Mouse (Mus musculus): ENCODE measurements around the gene Morc2a.
A peak's percentile ranks its signal among the peaks of the same experiment; 100 is the strongest.

Morc2a gene

GRCm38 (mm10) chr11:3684232-3684631 is 35.2 kb downstream of the Morc2a start:
- DNase-seq (ENCODE audit: low spot score in 2 of 2) = no peak

DNA sequence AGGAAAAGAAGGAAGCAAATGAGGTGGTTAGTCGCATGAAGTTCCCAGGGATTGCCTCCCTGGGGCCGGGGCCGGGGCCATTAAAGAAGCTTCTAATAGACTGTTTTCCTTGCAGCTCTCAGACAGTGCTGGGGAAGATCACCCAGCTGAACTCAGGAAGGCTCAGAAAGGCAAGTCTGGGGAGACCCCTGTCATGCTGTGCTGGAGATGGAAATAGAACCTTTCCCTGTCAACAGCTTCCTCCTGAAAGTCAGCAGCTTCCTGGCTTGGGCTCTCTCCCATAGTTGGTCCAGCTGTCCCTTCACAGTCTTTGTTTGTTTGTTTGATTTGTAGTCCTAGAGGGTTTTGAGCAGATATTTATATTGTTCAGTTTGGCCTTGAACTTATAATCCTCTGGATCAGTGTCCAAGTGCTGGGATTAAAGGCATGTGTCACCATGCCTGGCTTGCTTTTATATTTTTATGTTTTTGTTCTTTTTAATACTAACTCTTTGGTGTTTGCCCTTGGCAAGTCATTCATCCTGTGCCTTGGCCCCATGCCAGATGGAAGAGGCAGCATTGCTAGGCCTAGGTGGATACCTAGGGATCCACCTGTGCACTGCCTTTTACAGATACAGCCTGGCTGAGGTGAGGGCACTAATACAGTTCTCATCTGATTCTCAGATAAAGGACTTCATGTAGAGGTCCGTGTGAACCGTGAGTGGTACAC is 35.9 kb downstream of the Morc2a start:
- DNase-seq (ENCODE audit: low spot score in 2 of 2) = no peak

DNA sequence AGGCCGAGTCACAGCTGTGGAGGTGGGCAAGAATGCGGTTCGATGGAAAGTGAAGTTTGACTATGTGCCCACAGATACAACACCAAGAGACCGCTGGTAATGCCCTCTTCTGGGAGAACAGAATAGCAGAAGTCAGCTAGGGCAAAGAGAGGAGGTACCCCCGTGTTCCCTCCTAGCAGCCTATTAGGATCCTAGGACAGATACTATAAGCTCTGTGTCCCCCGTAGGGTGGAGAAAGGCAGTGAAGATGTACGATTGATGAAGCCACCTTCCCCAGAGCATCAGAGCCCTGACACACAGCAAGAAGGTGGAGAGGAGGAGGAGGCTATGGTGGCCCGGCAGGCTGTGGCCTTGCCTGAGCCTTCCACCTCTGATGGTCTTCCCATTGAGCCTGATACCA is 36.4 kb downstream of the Morc2a start:
- DNase-seq (ENCODE audit: low spot score in 2 of 2) = no peak

DNA sequence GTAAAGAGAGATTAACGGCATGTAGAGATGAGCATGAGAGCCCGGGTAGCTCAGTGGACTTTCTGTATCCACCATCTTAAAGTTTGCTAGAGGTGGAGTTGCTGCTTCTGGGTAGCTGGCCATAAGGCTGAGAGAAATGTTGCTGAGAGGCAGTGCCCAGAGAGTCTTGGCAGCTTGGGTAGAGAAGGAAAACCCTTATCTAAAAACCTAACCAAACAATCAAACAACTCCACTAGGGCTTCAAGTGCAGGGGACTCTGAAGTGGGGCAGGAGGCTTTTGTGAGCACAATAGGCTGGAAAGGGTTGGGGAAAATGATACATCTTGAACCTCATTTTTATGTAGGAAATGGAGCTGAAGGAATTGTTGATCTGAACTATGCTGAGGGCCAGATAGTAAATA is 37.3 kb downstream of the Morc2a start:
- no peak for DNase-seq (ENCODE audit: low spot score in 2 of 2)

DNA sequence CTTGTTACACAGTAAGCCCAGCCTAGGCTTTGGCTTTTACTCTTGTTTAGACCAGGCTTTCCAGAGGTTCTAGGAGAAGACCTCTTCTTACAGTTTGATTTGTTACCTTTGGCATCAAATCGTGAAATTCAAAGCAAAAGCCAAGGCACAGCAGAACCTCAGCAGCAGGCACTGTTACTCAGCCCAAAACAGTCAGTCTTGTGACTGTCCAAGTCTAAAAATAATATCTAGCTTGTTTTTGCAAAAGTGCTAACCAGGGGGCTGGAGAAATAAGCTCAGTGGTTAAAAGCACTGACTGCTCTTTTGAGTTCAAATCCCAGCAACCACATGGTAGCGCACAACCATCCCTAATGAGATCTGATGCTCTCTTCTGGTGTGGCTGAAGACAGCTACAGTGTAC is 37.9 kb downstream of the Morc2a start:
- DNase-seq (ENCODE audit: low spot score in 2 of 2) = no peak

GRCm38 (mm10) chr11:3691746-3692145 is 42.8 kb downstream of the Morc2a start:
- no peak for DNase-seq (ENCODE audit: low spot score in 2 of 2)

GRCm38 (mm10) chr11:3696086-3696616 is 47.2 kb downstream of the Morc2a start:
- no peak for DNase-seq (ENCODE audit: low spot score in 2 of 2)

DNA sequence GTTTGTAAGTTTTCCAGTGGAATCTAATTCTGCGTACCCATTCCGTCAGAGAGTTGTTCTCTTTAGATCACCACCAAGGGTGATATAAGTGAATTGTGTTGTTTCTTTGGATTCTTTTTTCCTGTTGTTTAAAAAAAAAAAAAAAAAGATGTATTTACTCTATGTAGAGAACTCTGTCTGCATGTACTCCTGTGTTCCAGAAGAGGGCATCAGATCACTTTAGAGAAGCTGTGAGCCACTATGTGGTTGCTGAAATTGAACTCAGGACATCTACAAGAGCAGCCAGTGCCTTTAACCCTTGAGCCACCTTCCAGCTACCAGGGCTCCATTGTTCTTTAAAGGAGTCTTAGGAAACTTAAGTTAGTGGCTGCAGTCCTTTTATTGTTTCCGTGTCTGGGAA is 48.5 kb downstream of the Morc2a start:
- no peak for DNase-seq (ENCODE audit: low spot score in 2 of 2)

DNA sequence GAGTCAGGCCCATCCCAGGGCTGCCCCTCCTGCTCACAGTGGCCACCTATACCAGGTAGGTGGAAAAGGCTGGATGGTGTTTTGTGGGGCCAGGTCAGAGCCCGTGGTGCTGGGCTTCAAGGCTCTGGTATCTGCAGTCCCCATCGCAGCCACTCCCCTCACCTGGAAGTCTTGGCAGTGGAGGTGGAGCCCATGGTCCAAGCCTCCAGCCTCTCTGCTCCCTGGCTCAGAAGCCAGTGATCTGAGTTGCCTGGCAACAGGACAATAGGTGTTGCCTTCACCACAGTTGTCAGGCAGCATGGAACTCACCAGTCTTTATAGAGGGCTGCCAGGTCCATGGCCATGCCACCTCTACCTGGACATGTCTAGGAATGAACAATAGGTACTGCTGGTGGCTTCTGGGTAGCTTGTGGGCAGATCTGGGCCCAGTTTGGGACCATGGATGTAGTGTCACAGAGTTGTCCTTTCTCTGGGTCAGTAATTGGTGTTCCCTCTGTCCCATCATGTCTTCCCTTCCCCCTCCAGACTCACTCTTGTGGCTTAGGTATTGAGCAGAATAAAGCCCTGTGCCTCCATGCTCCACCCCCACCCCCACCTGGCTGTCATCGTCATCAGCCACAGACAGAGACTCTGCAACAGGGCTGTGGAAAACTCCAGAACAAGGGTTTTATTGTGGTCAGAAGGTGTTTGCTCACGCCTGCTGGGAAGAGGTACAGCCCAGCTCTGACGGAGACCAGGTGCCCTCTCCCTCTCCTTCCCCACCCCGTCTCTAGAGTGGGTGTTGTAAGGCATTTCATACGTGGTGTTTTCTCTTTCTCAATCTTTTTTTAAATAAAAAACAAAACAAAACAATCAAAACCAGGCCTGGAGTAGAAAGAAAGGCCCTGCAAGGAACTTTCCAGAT is 54.4 kb downstream of the Morc2a start:
- no peak for DNase-seq (ENCODE audit: low spot score in 2 of 2)

DNA sequence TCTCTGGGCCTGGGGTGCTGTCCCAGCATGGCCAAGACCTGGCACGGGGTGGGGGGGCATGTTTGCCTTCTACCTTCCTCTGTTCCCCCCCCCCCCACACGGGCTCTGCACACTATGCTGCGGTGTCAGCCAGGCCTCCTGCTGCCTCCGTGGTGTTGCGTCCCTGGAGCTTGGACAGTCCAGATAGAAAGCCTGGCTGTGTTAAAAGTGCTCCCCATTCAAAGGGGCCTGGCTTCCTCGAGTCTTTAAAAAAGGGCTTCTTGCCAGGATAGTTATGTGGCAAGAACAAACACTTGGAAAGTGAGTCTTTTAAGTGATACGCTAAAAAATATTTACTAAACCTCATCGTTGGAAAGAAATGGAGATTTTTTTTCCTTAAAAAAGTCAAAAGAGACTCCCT is 55.4 kb downstream of the Morc2a start:
- no peak for DNase-seq (ENCODE audit: low spot score in 2 of 2)

DNA sequence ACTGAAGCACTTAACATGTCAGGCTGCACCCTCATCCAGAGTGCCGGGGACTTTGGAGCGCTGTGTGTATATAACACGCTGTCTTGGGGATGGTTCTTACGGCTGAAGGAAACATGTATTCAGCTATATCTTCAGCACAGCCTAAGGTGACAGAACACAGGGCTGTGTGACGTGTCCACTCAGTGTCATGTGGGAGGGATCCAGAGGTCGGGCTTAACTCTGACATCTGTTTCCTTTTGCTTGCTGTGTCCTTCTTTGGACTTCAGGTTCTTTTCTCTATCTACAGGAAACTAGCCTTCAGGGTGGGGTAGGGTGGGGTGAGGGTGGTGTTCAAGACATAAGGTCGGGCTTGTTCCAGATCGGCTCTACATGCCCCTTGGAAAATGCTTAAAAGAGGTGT is 58.1 kb downstream of the Morc2a start:
- no peak for DNase-seq (ENCODE audit: low spot score in 2 of 2)

DNA sequence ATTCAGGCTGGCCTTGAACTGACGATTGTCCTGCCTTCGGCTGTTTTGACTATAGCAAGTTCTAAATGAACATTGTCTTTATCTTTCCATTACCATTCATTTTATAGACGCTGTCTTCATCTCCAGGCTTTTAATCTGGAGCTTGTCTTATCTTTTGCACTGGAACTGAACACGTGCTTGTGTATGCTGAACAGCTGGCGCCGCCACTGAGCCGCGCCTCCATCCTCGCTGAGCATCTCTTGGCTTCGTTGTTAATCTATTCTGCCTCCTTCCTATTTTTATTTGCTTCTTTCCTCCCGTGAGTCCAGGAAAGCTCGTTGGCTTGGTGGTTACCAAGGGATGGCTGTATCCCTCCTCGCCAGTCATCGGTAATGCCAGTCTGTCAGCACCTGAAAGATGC is 61.2 kb downstream of the Morc2a start:
- DNase-seq (ENCODE audit: low spot score in 2 of 2) = no peak

GRCm38 (mm10) chr11:3714486-3714885 is 65.5 kb downstream of the Morc2a start:
- peak; percentile 44 to 48 for DNase-seq (ENCODE audit: low spot score in 2 of 2)

- no peak for DNase-seq (ENCODE audit: low spot score in 2 of 2)
Observed at GRCm38 (mm10) chr11:3716662-3717061, 67.7 kb downstream of the Morc2a start.

- DNase-seq (ENCODE audit: low spot score in 2 of 2) = no peak
Observed at GRCm38 (mm10) chr11:3722036-3722435, 73.0 kb downstream of the Morc2a start.

GRCm38 (mm10) chr11:3722861-3723260 is 73.9 kb downstream of the Morc2a start:
- no peak for DNase-seq (ENCODE audit: low spot score in 2 of 2)

DNA sequence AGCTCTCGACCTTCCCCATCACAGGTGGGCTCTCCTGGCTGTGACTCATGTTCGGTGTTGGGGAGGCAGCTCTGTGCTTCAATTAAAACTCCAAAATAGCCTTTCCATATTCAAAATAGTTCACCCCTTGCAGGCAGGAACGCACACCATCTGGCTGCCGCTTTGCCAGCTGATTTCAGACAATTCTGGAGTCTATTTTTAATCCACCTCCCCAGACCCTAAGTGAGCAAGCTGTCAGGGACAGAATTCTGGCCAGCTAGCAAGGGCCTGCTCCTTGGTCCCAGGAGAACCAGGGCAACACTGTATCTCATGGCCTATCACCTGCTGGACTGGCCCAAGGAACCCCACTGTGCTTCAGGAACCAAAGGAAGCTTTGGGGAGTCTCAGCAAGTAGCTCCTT is 74.9 kb downstream of the Morc2a start:
- DNase-seq (ENCODE audit: low spot score in 2 of 2) = no peak

DNA sequence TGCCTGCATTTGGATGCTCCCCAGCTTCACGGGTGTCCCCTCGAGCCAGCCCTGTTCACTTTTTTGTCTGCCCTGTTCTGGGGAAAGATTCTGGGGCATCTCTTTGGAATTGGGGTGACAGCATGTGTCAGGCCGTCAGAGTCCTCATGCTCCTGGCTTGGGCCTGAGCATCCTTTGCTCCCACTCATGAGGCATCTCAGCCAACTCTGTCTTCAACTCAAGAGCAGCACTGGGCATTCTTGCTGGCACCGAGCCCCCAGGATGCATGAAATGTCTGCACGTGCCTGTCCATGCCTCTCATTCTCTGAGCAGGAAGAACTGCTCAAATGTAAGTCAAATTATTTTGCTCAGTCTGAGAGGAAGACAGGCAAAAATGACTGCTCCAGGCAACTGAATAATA is 75.7 kb downstream of the Morc2a start:
- DNase-seq (ENCODE audit: low spot score in 2 of 2) = no peak

- no peak for DNase-seq (ENCODE audit: low spot score in 2 of 2)
Observed at GRCm38 (mm10) chr11:3725331-3726054, 76.5 kb downstream of the Morc2a start.

DNA sequence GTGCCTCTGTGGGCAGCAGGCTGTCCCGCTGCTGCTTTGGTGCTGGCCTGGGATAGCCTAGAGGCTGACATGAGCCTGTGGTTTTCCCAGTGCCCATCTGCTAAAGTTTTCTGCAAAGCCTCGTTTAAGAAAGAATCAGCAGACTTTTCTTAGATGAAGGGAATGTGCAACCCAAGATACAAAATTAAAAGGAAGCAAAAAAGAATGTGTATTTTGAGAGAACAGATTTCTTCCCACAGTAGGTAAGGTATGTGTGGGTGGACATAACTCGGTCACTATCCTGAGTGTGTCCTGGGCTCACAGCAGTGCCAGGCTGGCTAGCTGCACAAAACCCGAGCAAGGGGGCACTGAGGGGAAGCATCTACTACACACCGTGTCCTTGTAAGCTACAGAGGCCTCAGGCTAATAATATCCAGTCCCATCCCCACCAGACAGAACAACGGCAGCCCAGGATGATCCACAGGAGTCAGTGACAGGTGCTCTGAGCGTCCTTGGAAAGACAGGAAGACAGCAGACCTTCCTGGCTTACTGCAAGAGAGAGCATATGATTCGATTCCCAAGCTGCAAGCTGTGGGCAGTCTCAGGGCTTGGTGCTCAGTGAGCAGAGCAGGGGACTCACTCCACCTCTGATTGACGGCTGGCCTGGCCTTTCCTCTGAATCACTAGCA is 78.6 kb downstream of the Morc2a start:
- DNase-seq (ENCODE audit: low spot score in 2 of 2) = no peak

DNA sequence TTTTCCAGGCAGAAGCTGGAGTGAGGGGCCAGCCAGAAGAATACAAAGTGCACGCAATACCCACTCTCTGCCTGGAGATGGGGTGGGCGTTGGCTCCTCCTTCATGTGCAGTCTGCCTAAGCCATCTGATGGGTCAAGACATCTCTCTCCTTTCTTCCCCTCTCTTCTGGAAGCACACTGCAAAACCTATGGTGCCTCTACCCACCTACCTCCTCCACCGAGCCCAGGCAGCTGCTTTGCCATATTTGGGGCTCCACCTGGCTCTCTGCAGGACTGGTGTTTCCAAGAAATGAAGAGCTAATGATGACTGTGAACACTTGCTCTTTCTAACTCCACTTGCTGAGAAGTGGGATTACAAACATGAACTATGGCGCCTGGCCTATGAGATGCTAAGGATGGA is 82.5 kb downstream of the Morc2a start:
- DNase-seq (ENCODE audit: low spot score in 2 of 2) = no peak
